Mouse (Mus musculus) 3134 (cell line): ENCODE data around the gene Epn2.

Experiments used
- DNase-seq: peaks from one replicate; pipeline ENCODE4 v3.0.0-alpha.2; 2011; ENCODE audit warnings: low spot score; ENCODE audit not compliant: insufficient read length; ENCODE audit errors: extremely low read depth

The Epn2 gene

GRCm38 (mm10) chr11:61545586-61545985, 33.9 kb downstream of the Epn2 start:
- no peak for DNase-seq

- no peak for DNase-seq
Observed at GRCm38 (mm10) chr11:61541106-61541505, 38.4 kb downstream of the Epn2 start.

GRCm38 (mm10) chr11:61540642-61541041, 38.8 kb downstream of the Epn2 start:
- no peak for DNase-seq

GRCm38 (mm10) chr11:61537362-61537761, 42.1 kb downstream of the Epn2 start:
- no peak for DNase-seq

GRCm38 (mm10) chr11:61536952-61537351, 42.5 kb downstream of the Epn2 start:
- DNase-seq, result no peak

GRCm38 (mm10) chr11:61535530-61535929, 44.0 kb downstream of the Epn2 start:
- DNase-seq, result no peak

- no peak for DNase-seq
Observed at GRCm38 (mm10) chr11:61533571-61533970, 45.9 kb downstream of the Epn2 start.

- no peak for DNase-seq
Observed at GRCm38 (mm10) chr11:61532820-61533219, 46.7 kb downstream of the Epn2 start.

GRCm38 (mm10) chr11:61529268-61529713, 50.2 kb downstream of the Epn2 start:
- no peak for DNase-seq

- DNase-seq, result no peak
Observed at GRCm38 (mm10) chr11:61526872-61527271, 52.6 kb downstream of the Epn2 start.

GRCm38 (mm10) chr11:61519484-61520107, 59.9 kb downstream of the Epn2 start:
- no peak for DNase-seq

GRCm38 (mm10) chr11:61518871-61519270, 60.6 kb downstream of the Epn2 start:
- DNase-seq, result no peak

GRCm38 (mm10) chr11:61517971-61518370, 61.5 kb downstream of the Epn2 start:
- DNase-seq, result peak; percentile 33

- no peak for DNase-seq
Observed at GRCm38 (mm10) chr11:61514953-61515352, 64.5 kb downstream of the Epn2 start.

GRCm38 (mm10) chr11:61504713-61505257, 74.7 kb downstream of the Epn2 start, which contains the start of gene B9d1:
B9d1 (plus strand) TSS chr11:61505144.
- peak; percentile 94 for DNase-seq

- no peak for DNase-seq
Observed at GRCm38 (mm10) chr11:61503933-61504332, 75.6 kb downstream of the Epn2 start.

GRCm38 (mm10) chr11:61498736-61499504, 80.6 kb downstream of the Epn2 start:
- no peak for DNase-seq

- DNase-seq, result no peak
Observed at GRCm38 (mm10) chr11:61497490-61497889, 82.0 kb downstream of the Epn2 start.

- DNase-seq, result no peak
Observed at GRCm38 (mm10) chr11:61495528-61495927, 84.0 kb downstream of the Epn2 start.

GRCm38 (mm10) chr11:61494129-61494997, 85.1 kb downstream of the Epn2 start, which contains the start of gene Mapk7:
Mapk7 (minus strand) TSS chr11:61494406.
- DNase-seq, result peak; percentile 100
